Mouse (Mus musculus): ENCODE data around the gene Serpinb7. TPM values are rescaled to one million over a fixed set of nuclear protein-coding genes. Genes with fewer than 3 reads are reported as not detected.

Gene Serpinb7
- polyA plus RNA-seq, 1 experiment from 2014 or later = not detected

- H3K36me3 ChIP-seq (ENCODE audit: control insufficient read depth, insufficient read depth, low read length) = no peaks in the 10 kb centered on the region
- H3K4me2 ChIP-seq (replicated peaks; ENCODE audit: low read depth, low read length) = no peak overlapping the region
- no peak overlapping the region for H3K4me3 ChIP-seq (ENCODE audit: low read depth, low read length)
- no peak overlapping the region for H3K27ac ChIP-seq (ENCODE audit: low read length)
- no peak overlapping the region for H3K9ac ChIP-seq (replicated peaks; ENCODE audit: low read depth, low read length)
- ATAC-seq (ENCODE audit: insufficient number of reproducible peaks, insufficient read depth, low FRiP score, low read depth) = no peak
- H3K9me3 ChIP-seq (ENCODE audit: control insufficient read depth, low read depth, low read length) = no peaks in the 10 kb centered on the region
- H3K4me1 ChIP-seq (ENCODE audit: control insufficient read depth, insufficient read depth, low read length) = no peaks in the 10 kb centered on the region
- no peaks in the 10 kb centered on the region for H3K27me3 ChIP-seq (ENCODE audit: control insufficient read depth, insufficient read depth, low read length)
Measured at GRCm38 (mm10) chr1:107381491-107381890, 18.0 kb upstream of the Serpinb7 start.

- Histone ChIP-seq H3K36me3 (ENCODE audit: control insufficient read depth, insufficient read depth, low read length) (no peaks in the 10 kb centered on the region), H3K9me3 (ENCODE audit: control insufficient read depth, low read depth, low read length) (no peaks in the 10 kb centered on the region), H3K4me3 (ENCODE audit: low read depth, low read length) (no peak overlapping the region), H3K4me1 (ENCODE audit: control insufficient read depth, insufficient read depth, low read length) (no peaks in the 10 kb centered on the region), H3K4me2 (replicated peaks; ENCODE audit: low read depth, low read length) (no peak overlapping the region), H3K9ac (replicated peaks; ENCODE audit: low read depth, low read length) (no peak overlapping the region), H3K27ac (ENCODE audit: low read length) (no peak overlapping the region), H3K27me3 (ENCODE audit: control insufficient read depth, insufficient read depth, low read length) (no peaks in the 10 kb centered on the region)
- ATAC-seq (ENCODE audit: insufficient number of reproducible peaks, insufficient read depth, low FRiP score, low read depth) = no peak
- WGBS = 98% methylated on average over 1 of the region's 1 CpGs
Measured at GRCm38 (mm10) chr1:107382404-107382803, 17.1 kb upstream of the Serpinb7 start.

GRCm38 (mm10) chr1:107384532-107384931 lies 14.9 kb upstream of the Serpinb7 start:
- H3K27ac ChIP-seq (ENCODE audit: low read length) = no peak overlapping the region
- no peak overlapping the region for H3K4me2 ChIP-seq (replicated peaks; ENCODE audit: low read depth, low read length)
- no peaks in the 10 kb centered on the region for H3K27me3 ChIP-seq (ENCODE audit: control insufficient read depth, insufficient read depth, low read length)
- H3K4me3 ChIP-seq (ENCODE audit: low read depth, low read length) = no peak overlapping the region
- H3K9me3 ChIP-seq (ENCODE audit: control insufficient read depth, low read depth, low read length) = no peaks in the 10 kb centered on the region
- WGBS = 89% methylated on average over 9 of the region's 9 CpGs
- no peaks in the 10 kb centered on the region for H3K36me3 ChIP-seq (ENCODE audit: control insufficient read depth, insufficient read depth, low read length)
- no peak overlapping the region for H3K9ac ChIP-seq (replicated peaks; ENCODE audit: low read depth, low read length)
- no peaks in the 10 kb centered on the region for H3K4me1 ChIP-seq (ENCODE audit: control insufficient read depth, insufficient read depth, low read length)
- ATAC-seq (ENCODE audit: insufficient number of reproducible peaks, insufficient read depth, low FRiP score, low read depth) = no peak

GRCm38 (mm10) chr1:107389753-107390152 lies 9.7 kb upstream of the Serpinb7 start:
- ATAC-seq (ENCODE audit: insufficient number of reproducible peaks, insufficient read depth, low FRiP score, low read depth) = no peak
- Histone ChIP-seq H3K36me3 (ENCODE audit: control insufficient read depth, insufficient read depth, low read length) (no peaks in the 10 kb centered on the region), H3K4me1 (ENCODE audit: control insufficient read depth, insufficient read depth, low read length) (no peaks in the 10 kb centered on the region), H3K9me3 (ENCODE audit: control insufficient read depth, low read depth, low read length) (no peaks in the 10 kb centered on the region), H3K27ac (ENCODE audit: low read length) (no peak overlapping the region), H3K27me3 (ENCODE audit: control insufficient read depth, insufficient read depth, low read length) (no peaks in the 10 kb centered on the region), H3K4me3 (ENCODE audit: low read depth, low read length) (no peak overlapping the region), H3K4me2 (replicated peaks; ENCODE audit: low read depth, low read length) (no peak overlapping the region), H3K9ac (replicated peaks; ENCODE audit: low read depth, low read length) (no peak overlapping the region)
- 73% methylated on average over 2 of the region's 2 CpGs for WGBS

- Histone ChIP-seq H3K9me3 (ENCODE audit: control insufficient read depth, low read depth, low read length) (no peaks in the 10 kb centered on the region), H3K4me2 (replicated peaks; ENCODE audit: low read depth, low read length) (no peak overlapping the region), H3K4me1 (ENCODE audit: control insufficient read depth, insufficient read depth, low read length) (no peaks in the 10 kb centered on the region), H3K36me3 (ENCODE audit: control insufficient read depth, insufficient read depth, low read length) (no peaks in the 10 kb centered on the region), H3K27ac (ENCODE audit: low read length) (no peak overlapping the region), H3K4me3 (ENCODE audit: low read depth, low read length) (no peak overlapping the region), H3K9ac (replicated peaks; ENCODE audit: low read depth, low read length) (no peak overlapping the region), H3K27me3 (ENCODE audit: control insufficient read depth, insufficient read depth, low read length) (no peaks in the 10 kb centered on the region)
- no peak for ATAC-seq (ENCODE audit: insufficient number of reproducible peaks, insufficient read depth, low FRiP score, low read depth)
- WGBS = 60% methylated on average over 1 of the region's 1 CpGs
Measured at GRCm38 (mm10) chr1:107397481-107397880, 2.0 kb upstream of the Serpinb7 start.

- no peaks in the 10 kb centered on the region for H3K27me3 ChIP-seq (ENCODE audit: control insufficient read depth, insufficient read depth, low read length)
- no peaks in the 10 kb centered on the region for H3K9me3 ChIP-seq (ENCODE audit: control insufficient read depth, low read depth, low read length)
- H3K27ac ChIP-seq (ENCODE audit: low read length) = no peak overlapping the region
- no peaks in the 10 kb centered on the region for H3K4me1 ChIP-seq (ENCODE audit: control insufficient read depth, insufficient read depth, low read length)
- 78% methylated on average over 4 of the region's 4 CpGs for WGBS
- H3K4me2 ChIP-seq (replicated peaks; ENCODE audit: low read depth, low read length) = no peak overlapping the region
- no peak for ATAC-seq (ENCODE audit: insufficient number of reproducible peaks, insufficient read depth, low FRiP score, low read depth)
- H3K9ac ChIP-seq (replicated peaks; ENCODE audit: low read depth, low read length) = no peak overlapping the region
- no peaks in the 10 kb centered on the region for H3K36me3 ChIP-seq (ENCODE audit: control insufficient read depth, insufficient read depth, low read length)
- H3K4me3 ChIP-seq (ENCODE audit: low read depth, low read length) = no peak overlapping the region
Measured at GRCm38 (mm10) chr1:107402082-107402481, 2.6 kb downstream of the Serpinb7 start.

- H3K27me3 ChIP-seq (ENCODE audit: control insufficient read depth, insufficient read depth, low read length) = no peaks in the 10 kb centered on the region
- WGBS = 11% methylated on average over 1 of the region's 1 CpGs
- H3K27ac ChIP-seq (ENCODE audit: low read length) = no peak overlapping the region
- ATAC-seq (ENCODE audit: insufficient number of reproducible peaks, insufficient read depth, low FRiP score, low read depth) = no peak
- H3K36me3 ChIP-seq (ENCODE audit: control insufficient read depth, insufficient read depth, low read length) = no peaks in the 10 kb centered on the region
- H3K4me2 ChIP-seq (replicated peaks; ENCODE audit: low read depth, low read length) = no peak overlapping the region
- no peak overlapping the region for H3K4me3 ChIP-seq (ENCODE audit: low read depth, low read length)
- H3K4me1 ChIP-seq (ENCODE audit: control insufficient read depth, insufficient read depth, low read length) = no peaks in the 10 kb centered on the region
- H3K9me3 ChIP-seq (ENCODE audit: control insufficient read depth, low read depth, low read length) = no peaks in the 10 kb centered on the region
- no peak overlapping the region for H3K9ac ChIP-seq (replicated peaks; ENCODE audit: low read depth, low read length)
Measured at GRCm38 (mm10) chr1:107414650-107415049, 15.2 kb downstream of the Serpinb7 start.

GRCm38 (mm10) chr1:107422487-107422886 lies 23.0 kb downstream of the Serpinb7 start:
- Histone ChIP-seq H3K9ac (replicated peaks; ENCODE audit: low read depth, low read length) (no peak overlapping the region), H3K27ac (ENCODE audit: low read length) (no peak overlapping the region), H3K4me1 (ENCODE audit: control insufficient read depth, insufficient read depth, low read length) (no peaks in the 10 kb centered on the region), H3K9me3 (ENCODE audit: control insufficient read depth, low read depth, low read length) (no peaks in the 10 kb centered on the region), H3K36me3 (ENCODE audit: control insufficient read depth, insufficient read depth, low read length) (no peaks in the 10 kb centered on the region), H3K4me3 (ENCODE audit: low read depth, low read length) (no peak overlapping the region), H3K27me3 (ENCODE audit: control insufficient read depth, insufficient read depth, low read length) (no peaks in the 10 kb centered on the region), H3K4me2 (replicated peaks; ENCODE audit: low read depth, low read length) (no peak overlapping the region)
- WGBS = 71% methylated on average over 4 of the region's 4 CpGs
- no peak for ATAC-seq (ENCODE audit: insufficient number of reproducible peaks, insufficient read depth, low FRiP score, low read depth)

- Histone ChIP-seq H3K36me3 (ENCODE audit: control insufficient read depth, insufficient read depth, low read length) (no peaks in the 10 kb centered on the region), H3K9ac (replicated peaks; ENCODE audit: low read depth, low read length) (no peak overlapping the region), H3K27me3 (ENCODE audit: control insufficient read depth, insufficient read depth, low read length) (no peaks in the 10 kb centered on the region), H3K4me2 (replicated peaks; ENCODE audit: low read depth, low read length) (no peak overlapping the region), H3K9me3 (ENCODE audit: control insufficient read depth, low read depth, low read length) (no peaks in the 10 kb centered on the region), H3K4me3 (ENCODE audit: low read depth, low read length) (no peak overlapping the region), H3K4me1 (ENCODE audit: control insufficient read depth, insufficient read depth, low read length) (no peaks in the 10 kb centered on the region), H3K27ac (ENCODE audit: low read length) (no peak overlapping the region)
- no peak for ATAC-seq (ENCODE audit: insufficient number of reproducible peaks, insufficient read depth, low FRiP score, low read depth)
Measured at GRCm38 (mm10) chr1:107431253-107431652, 31.8 kb downstream of the Serpinb7 start.

Data from stomach, embryonic 14.5 days (tissue).